Mouse (Mus musculus) liver, postnatal 0 days (tissue): ENCODE measurements around the gene Sin3a.

ENCODE experiments used
- CTCF ChIP-seq: sonication (generic); IDR thresholded peaks from 2 replicates; pipeline ENCODE4 v1.5.1; 2016; ENCODE audit warnings: antibody characterized with exemption, low read depth
- EP300 ChIP-seq: IDR thresholded peaks from 2 replicates; pipeline ENCODE4 v1.6.1; 2016; ENCODE audit warnings: antibody characterized with exemption, low read depth, mild to moderate bottlenecking

DNA sequence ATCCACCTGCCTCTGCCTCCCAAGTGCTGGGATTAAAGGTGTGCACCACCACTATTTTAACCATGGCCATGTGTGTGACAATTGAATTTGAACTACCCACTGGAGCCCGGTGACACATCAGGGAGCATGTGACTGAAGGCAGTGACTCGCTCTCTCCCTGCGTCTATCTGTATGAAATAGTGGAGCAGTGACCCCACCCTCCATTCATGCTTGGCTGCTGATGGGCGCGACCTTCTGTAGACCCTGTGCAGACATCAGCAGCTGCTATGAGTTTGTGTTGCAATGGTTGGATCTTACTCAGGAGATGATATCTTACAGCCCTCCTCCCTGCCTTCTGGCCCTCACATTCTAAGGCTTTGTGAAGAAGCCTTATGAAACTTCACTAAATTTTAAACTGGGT, 96.6 kb downstream of the Sin3a start:
- TF ChIP-seq CTCF (no peak), EP300 (no peak)
